Mouse (Mus musculus) forebrain, embryonic 11.5 days (tissue): ENCODE measurements at regions not wholly inside any gene's neighbourhood (a gene's known extent, or its start where the extent isn't known, plus 50 kb on each side); places are given as distances from the start of the nearest gene placed in this dataset.

Experiments used
- ATAC-seq: fragments of 200-750 bp; cut with Nextera tagmentation; replicated peaks from 2 replicates; pipeline ENCODE4 v1.8.0; 2017; ENCODE audit warnings: moderate TSS enrichment; ENCODE audit not compliant: low FRiP score
- DNase-seq: peaks from one replicate; pipeline ENCODE4 v3.0.0-alpha.2; 2017; ENCODE audit warnings: low spot score
- H3K27ac ChIP-seq: fragments of 300-500 bp; sonication (generic); 2 replicates; pipeline ENCODE4 v1.5.1; 2014; ENCODE audit warnings: low read depth, low read length
- H3K27me3 ChIP-seq: fragments of 300-500 bp; sonication (generic); 2 replicates; pipeline ENCODE4 v1.6.1; 2014; ENCODE audit warnings: mild to moderate bottlenecking, low read length, mixed read lengths; ENCODE audit not compliant: control insufficient read depth, insufficient read depth
- H3K36me3 ChIP-seq: fragments of 300-500 bp; sonication (generic); 2 replicates; pipeline ENCODE4 v1.6.1; 2014; ENCODE audit warnings: mild to moderate bottlenecking, low read length, moderate library complexity, mixed read lengths; ENCODE audit not compliant: control insufficient read depth, insufficient read depth
- H3K4me1 ChIP-seq: fragments of 300-500 bp; sonication (generic); replicated peaks from 2 replicates; pipeline ENCODE4 v1.6.1; 2014; ENCODE audit warnings: low read length, mixed read lengths; ENCODE audit not compliant: control insufficient read depth, insufficient read depth
- H3K4me2 ChIP-seq: fragments of 300-500 bp; sonication (generic); 2 replicates; pipeline ENCODE4 v1.6.1; 2014; ENCODE audit warnings: low read depth, mild to moderate bottlenecking, low read length, moderate library complexity, mixed read lengths; ENCODE audit not compliant: severe bottlenecking
- H3K4me3 ChIP-seq: fragments of 300-500 bp; sonication (generic); 2 replicates; pipeline ENCODE4 v1.5.1; 2014; ENCODE audit warnings: low read depth, low read length
- H3K9ac ChIP-seq: fragments of 300-500 bp; sonication (generic); 2 replicates; pipeline ENCODE4 v1.6.1; 2014; ENCODE audit warnings: low read length
- H3K9me3 ChIP-seq: fragments of 300-500 bp; sonication (generic); 2 replicates; pipeline ENCODE4 v1.6.1; 2016; ENCODE audit warnings: low read length, mixed read lengths; ENCODE audit not compliant: control insufficient read depth
- WGBS: fragments of 180-500 bp; shearing (Covaris S2); extraction: QIAGEN DNeasy Blood & Tissue Kit; methylation state at CpG from one replicate; pipeline ENCODE4 v1.1.7; 2014; 5-methylcytosine and 5-hydroxymethylcytosine counted together

GRCm38 (mm10) chr9:116259569-116259968 is 84.4 kb upstream of the Tgfbr2 start:
- no peak overlapping the region for H3K4me3 ChIP-seq
- H3K36me3 ChIP-seq = no peaks in the 10 kb centered on the region
- no peaks in the 10 kb centered on the region for H3K4me1 ChIP-seq
- no peak overlapping the region for H3K27ac ChIP-seq
- no peak overlapping the region for H3K4me2 ChIP-seq
- no peak for DNase-seq
- H3K9ac ChIP-seq = no peak overlapping the region
- no peak for ATAC-seq
- WGBS = 83% methylated on average over 10 of the region's 10 CpGs
- H3K27me3 ChIP-seq = no peaks in the 10 kb centered on the region
- H3K9me3 ChIP-seq = no peaks in the 10 kb centered on the region

- DNase-seq = no peak
- no peak overlapping the region for H3K27ac ChIP-seq
Observed at GRCm38 (mm10) chr9:116253546-116253945, 78.4 kb upstream of the Tgfbr2 start.

DNA sequence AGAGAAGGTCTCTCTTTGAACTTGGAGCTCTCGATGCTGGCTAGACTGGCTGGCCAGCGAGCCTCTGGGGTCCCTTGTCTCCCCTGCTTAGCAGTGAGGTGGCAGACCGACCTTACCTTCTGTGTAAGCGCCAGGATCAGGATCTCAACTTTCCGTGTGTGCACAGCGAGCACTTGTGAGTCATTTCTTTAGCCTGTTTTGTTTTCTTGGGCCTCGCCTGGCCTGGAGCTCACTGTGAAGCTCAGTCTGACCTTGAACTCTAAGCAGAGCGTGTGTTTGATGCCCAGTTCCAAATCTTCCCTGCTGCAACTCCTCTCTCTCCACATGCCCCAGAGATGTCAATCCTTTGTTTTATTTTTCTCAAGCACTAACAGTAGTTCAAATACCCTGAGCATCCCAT is 77.6 kb upstream of the Tgfbr2 start:
- Histone ChIP-seq H3K4me2 (no peak overlapping the region), H3K4me1 (no peaks in the 10 kb centered on the region), H3K27me3 (no peaks in the 10 kb centered on the region), H3K9me3 (no peaks in the 10 kb centered on the region), H3K9ac (no peak overlapping the region), H3K27ac (no peak overlapping the region), H3K36me3 (no peaks in the 10 kb centered on the region), H3K4me3 (no peak overlapping the region)
- ATAC-seq (no peak), DNase-seq (no peak)
- 83% methylated on average over 8 of the region's 8 CpGs for WGBS

More at GRCm38 (mm10) chr9:116253546-116253945, 78.4 kb upstream of the Tgfbr2 start:
- ATAC-seq = no peak
- no peaks in the 10 kb centered on the region for H3K9me3 ChIP-seq
- no peaks in the 10 kb centered on the region for H3K36me3 ChIP-seq
- H3K4me2 ChIP-seq = no peak overlapping the region
- 77% methylated on average over 15 of the region's 15 CpGs for WGBS
- H3K9ac ChIP-seq = no peak overlapping the region
- H3K4me1 ChIP-seq = no peaks in the 10 kb centered on the region
- H3K27me3 ChIP-seq = no peaks in the 10 kb centered on the region
- no peak overlapping the region for H3K4me3 ChIP-seq

DNA sequence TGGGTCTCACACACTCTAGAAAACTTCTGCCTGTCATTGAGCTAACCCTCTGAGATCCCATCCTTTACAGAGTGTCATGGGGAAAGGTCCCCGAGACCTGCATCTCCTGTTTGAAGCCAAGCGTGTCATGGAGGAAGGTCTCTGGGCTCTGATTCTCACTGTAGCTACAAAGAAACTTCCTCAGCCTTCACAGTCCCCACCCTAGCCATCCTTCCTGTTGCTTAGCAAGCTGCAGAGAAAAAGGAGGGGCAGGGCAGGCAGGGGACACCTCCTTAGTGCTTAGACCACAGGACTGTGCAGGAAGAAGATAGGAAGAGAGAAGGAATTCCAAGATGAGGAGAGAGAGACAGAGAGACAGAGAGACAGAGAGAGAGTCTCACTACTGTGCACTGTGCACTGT is 74.6 kb upstream of the Tgfbr2 start:
- H3K9me3 ChIP-seq = no peaks in the 10 kb centered on the region
- H3K4me1 ChIP-seq = no peaks in the 10 kb centered on the region
- no peak for ATAC-seq
- no peak overlapping the region for H3K9ac ChIP-seq
- H3K27me3 ChIP-seq = no peaks in the 10 kb centered on the region
- no peak overlapping the region for H3K4me2 ChIP-seq
- H3K4me3 ChIP-seq = no peak overlapping the region
- H3K27ac ChIP-seq = no peak overlapping the region
- DNase-seq = no peak
- 84% methylated on average over 2 of the region's 2 CpGs for WGBS
- no peaks in the 10 kb centered on the region for H3K36me3 ChIP-seq

DNA sequence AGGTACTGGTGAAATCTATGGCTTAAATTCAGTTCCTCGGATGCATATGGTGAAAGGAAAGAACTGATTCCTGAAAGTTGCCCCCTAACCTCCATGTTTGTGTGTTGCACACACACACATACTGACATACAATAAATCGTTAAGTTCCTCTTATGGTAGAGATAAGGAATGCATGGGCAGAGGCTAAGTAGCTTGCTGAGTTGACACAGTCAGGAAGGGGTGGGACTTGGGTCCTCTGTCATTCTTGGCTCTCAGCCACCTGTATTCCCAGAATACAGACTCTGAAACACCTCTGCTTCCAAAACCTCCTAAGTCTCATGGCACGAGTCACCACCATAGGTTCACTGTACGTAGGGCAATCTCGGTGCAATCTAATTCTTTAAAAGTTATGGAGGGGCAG is 70.0 kb upstream of the Tgfbr2 start:
- no peaks in the 10 kb centered on the region for H3K36me3 ChIP-seq
- H3K4me3 ChIP-seq = no peak overlapping the region
- H3K27ac ChIP-seq = no peak overlapping the region
- WGBS = 91% methylated on average over 5 of the region's 5 CpGs
- ATAC-seq = no peak
- H3K9ac ChIP-seq = no peak overlapping the region
- H3K4me1 ChIP-seq = no peaks in the 10 kb centered on the region
- DNase-seq = no peak
- no peaks in the 10 kb centered on the region for H3K27me3 ChIP-seq
- H3K9me3 ChIP-seq = no peaks in the 10 kb centered on the region
- no peak overlapping the region for H3K4me2 ChIP-seq

- H3K36me3 ChIP-seq = no peaks in the 10 kb centered on the region
- ATAC-seq = no peak
- no peaks in the 10 kb centered on the region for H3K27me3 ChIP-seq
- H3K27ac ChIP-seq = no peak overlapping the region
- DNase-seq = no peak
- no peaks in the 10 kb centered on the region for H3K4me1 ChIP-seq
- no peaks in the 10 kb centered on the region for H3K9me3 ChIP-seq
- H3K4me3 ChIP-seq = no peak overlapping the region
- no peak overlapping the region for H3K9ac ChIP-seq
- no peak overlapping the region for H3K4me2 ChIP-seq
- 67% methylated on average over 1 of the region's 1 CpGs for WGBS
Observed at GRCm38 (mm10) chr9:116244619-116244899, 69.4 kb upstream of the Tgfbr2 start.

GRCm38 (mm10) chr9:116243775-116244618 is 68.8 kb upstream of the Tgfbr2 start:
- no peak for ATAC-seq
- WGBS = 85% methylated on average over 8 of the region's 8 CpGs
- no peaks in the 10 kb centered on the region for H3K9me3 ChIP-seq

DNA sequence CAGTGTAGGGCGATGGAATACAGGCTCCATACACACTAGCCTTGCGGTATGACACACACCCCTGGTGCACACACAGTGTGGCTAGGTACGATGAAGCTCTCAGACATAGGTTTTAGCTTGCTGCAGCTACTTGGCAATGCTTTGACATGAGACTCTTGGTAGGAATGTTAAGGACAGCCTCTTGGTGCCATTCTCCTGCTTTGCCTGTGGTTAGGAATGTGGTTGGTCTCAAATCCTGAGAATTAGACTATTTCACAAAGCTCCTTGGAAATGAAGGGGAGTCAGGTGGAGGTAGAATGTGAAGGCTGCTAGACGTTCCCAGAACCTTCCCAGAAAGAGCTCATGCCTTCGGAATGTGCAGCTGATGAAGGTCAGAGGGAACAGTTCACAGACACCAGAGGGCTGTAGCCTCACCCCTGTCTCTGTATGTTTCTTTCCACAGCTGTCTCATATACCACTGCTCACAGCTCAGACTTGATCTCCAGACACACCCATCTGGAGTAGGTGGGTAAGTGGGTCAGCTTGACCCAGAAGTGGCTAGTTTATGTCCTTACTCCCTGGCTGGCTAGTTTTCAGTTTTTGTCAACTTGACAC is 66.9 kb upstream of the Tgfbr2 start:
- Histone ChIP-seq H3K36me3 (no peaks in the 10 kb centered on the region), H3K4me3 (no peak overlapping the region), H3K27me3 (no peaks in the 10 kb centered on the region), H3K4me1 (no peaks in the 10 kb centered on the region), H3K9ac (no peak overlapping the region), H3K9me3 (no peaks in the 10 kb centered on the region), H3K4me2 (no peak overlapping the region), H3K27ac (no peak overlapping the region)
- WGBS = 94% methylated on average over 5 of the region's 5 CpGs
- no peak for ATAC-seq
- no peak for DNase-seq

More at GRCm38 (mm10) chr9:116243775-116244618, 68.8 kb upstream of the Tgfbr2 start:
- no peak for DNase-seq
- no peak overlapping the region for H3K4me3 ChIP-seq
- H3K27ac ChIP-seq = no peak overlapping the region
- no peaks in the 10 kb centered on the region for H3K4me1 ChIP-seq
- no peak overlapping the region for H3K9ac ChIP-seq
- no peaks in the 10 kb centered on the region for H3K27me3 ChIP-seq
- H3K36me3 ChIP-seq = no peaks in the 10 kb centered on the region
- no peak overlapping the region for H3K4me2 ChIP-seq

DNA sequence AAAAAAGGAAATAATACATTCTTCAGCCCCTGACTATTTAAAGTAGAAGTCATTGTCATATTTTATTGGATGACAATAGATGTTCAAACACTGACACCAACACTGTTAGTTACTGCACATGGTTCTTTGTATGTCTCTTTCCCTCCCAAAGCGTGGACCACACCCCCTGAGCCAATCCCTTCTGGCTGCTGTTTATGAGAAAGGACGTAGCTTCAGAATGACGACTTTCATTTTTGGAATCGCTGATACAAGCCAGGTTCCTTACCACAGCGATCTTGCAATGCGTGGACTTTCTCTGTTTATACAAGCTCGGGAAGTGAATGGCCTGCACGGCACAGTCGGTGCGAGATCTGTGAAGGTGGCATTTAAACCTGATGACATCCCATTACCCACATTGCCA is 66.1 kb upstream of the Tgfbr2 start:
- H3K4me1 ChIP-seq = no peaks in the 10 kb centered on the region
- no peak overlapping the region for H3K4me3 ChIP-seq
- DNase-seq (no peak), ATAC-seq (no peak)
- H3K27me3 ChIP-seq = no peaks in the 10 kb centered on the region
- no peaks in the 10 kb centered on the region for H3K36me3 ChIP-seq
- no peak overlapping the region for H3K27ac ChIP-seq
- H3K9ac ChIP-seq = no peak overlapping the region
- H3K4me2 ChIP-seq = no peak overlapping the region
- WGBS = 96% methylated on average over 10 of the region's 10 CpGs
- no peaks in the 10 kb centered on the region for H3K9me3 ChIP-seq
